Mouse (Mus musculus): ENCODE measurements around the gene Tspan2. TPM values are rescaled to one million over a fixed set of nuclear protein-coding genes. Genes with fewer than 3 reads are reported as not detected.

Gene Tspan2
- polyA plus RNA-seq, 1 experiment from 2014 or later = 8.4 TPM

- no peak for DNase-seq (ENCODE audit: low spot score)
- no peak overlapping the region for H3K27ac ChIP-seq (replicated peaks; ENCODE audit: low read depth, low read length)
- 71% methylated on average over 10 of the region's 10 CpGs for WGBS
Observed at GRCm38 (mm10) chr3:102738161-102738901, 4.0 kb downstream of the Tspan2 start.

GRCm38 (mm10) chr3:102738926-102739325 is 4.6 kb downstream of the Tspan2 start:
- DNase-seq (ENCODE audit: low spot score) (no peak), ATAC-seq (ENCODE audit: low read depth) (no peak)
- Histone ChIP-seq H3K27me3 (replicated peaks; ENCODE audit: control insufficient read depth, insufficient read depth, low read length) (no peaks in the 10 kb centered on the region), H3K4me2 (ENCODE audit: low read depth, low read length) (no peak overlapping the region), H3K4me1 (ENCODE audit: control insufficient read depth, insufficient read depth, low read length) (peaks cover 6% of the 10 kb centered on the region), H3K4me3 (ENCODE audit: low read depth, low read length) (no peak overlapping the region), H3K27ac (replicated peaks; ENCODE audit: low read depth, low read length) (no peak overlapping the region), H3K9me3 (ENCODE audit: control insufficient read depth, low read length) (no peaks in the 10 kb centered on the region), H3K36me3 (ENCODE audit: control insufficient read depth, insufficient read depth, low read length) (no peaks in the 10 kb centered on the region), H3K9ac (ENCODE audit: low read depth, low read length) (no peak overlapping the region)
- 80% methylated on average over 6 of the region's 6 CpGs for WGBS

More at GRCm38 (mm10) chr3:102738161-102738901, 4.0 kb downstream of the Tspan2 start:
- ATAC-seq (ENCODE audit: low read depth) = no peak
- H3K27me3 ChIP-seq (replicated peaks; ENCODE audit: control insufficient read depth, insufficient read depth, low read length) = no peaks in the 10 kb centered on the region
- H3K9ac ChIP-seq (ENCODE audit: low read depth, low read length) = no peak overlapping the region
- no peaks in the 10 kb centered on the region for H3K9me3 ChIP-seq (ENCODE audit: control insufficient read depth, low read length)
- H3K4me3 ChIP-seq (ENCODE audit: low read depth, low read length) = no peak overlapping the region
- no peaks in the 10 kb centered on the region for H3K36me3 ChIP-seq (ENCODE audit: control insufficient read depth, insufficient read depth, low read length)
- peaks cover 6% of the 10 kb centered on the region for H3K4me1 ChIP-seq (ENCODE audit: control insufficient read depth, insufficient read depth, low read length)
- H3K4me2 ChIP-seq (ENCODE audit: low read depth, low read length) = no peak overlapping the region

GRCm38 (mm10) chr3:102742725-102743124 is 8.4 kb downstream of the Tspan2 start:
- DNase-seq (ENCODE audit: low spot score) (no peak), ATAC-seq (ENCODE audit: low read depth) (no peak)
- peaks cover 12% of the 10 kb centered on the region for H3K4me1 ChIP-seq (ENCODE audit: control insufficient read depth, insufficient read depth, low read length)
- H3K27ac ChIP-seq (replicated peaks; ENCODE audit: low read depth, low read length) = no peak overlapping the region
- H3K27me3 ChIP-seq (replicated peaks; ENCODE audit: control insufficient read depth, insufficient read depth, low read length) = no peaks in the 10 kb centered on the region
- no peaks in the 10 kb centered on the region for H3K9me3 ChIP-seq (ENCODE audit: control insufficient read depth, low read length)
- H3K9ac ChIP-seq (ENCODE audit: low read depth, low read length) = no peak overlapping the region; the same call in 1 of the 2 replicates
- H3K4me3 ChIP-seq (ENCODE audit: low read depth, low read length) = no peak overlapping the region
- no peaks in the 10 kb centered on the region for H3K36me3 ChIP-seq (ENCODE audit: control insufficient read depth, insufficient read depth, low read length)
- H3K4me2 ChIP-seq (ENCODE audit: low read depth, low read length) = no peak overlapping the region
- WGBS = 58% methylated on average over 4 of the region's 4 CpGs

- Histone ChIP-seq H3K27me3 (replicated peaks; ENCODE audit: control insufficient read depth, insufficient read depth, low read length) (no peaks in the 10 kb centered on the region), H3K36me3 (ENCODE audit: control insufficient read depth, insufficient read depth, low read length) (no peaks in the 10 kb centered on the region), H3K27ac (replicated peaks; ENCODE audit: low read depth, low read length) (no peak overlapping the region), H3K9ac (ENCODE audit: low read depth, low read length) (no peak overlapping the region), H3K4me1 (ENCODE audit: control insufficient read depth, insufficient read depth, low read length) (peaks cover 10% of the 10 kb centered on the region), H3K4me3 (ENCODE audit: low read depth, low read length) (no peak overlapping the region), H3K9me3 (ENCODE audit: control insufficient read depth, low read length) (no peaks in the 10 kb centered on the region), H3K4me2 (ENCODE audit: low read depth, low read length) (no peak overlapping the region)
- ATAC-seq (ENCODE audit: low read depth) (no peak), DNase-seq (ENCODE audit: low spot score) (no peak)
- WGBS = 58% methylated on average over 4 of the region's 4 CpGs
Observed at GRCm38 (mm10) chr3:102743202-102743601, 8.9 kb downstream of the Tspan2 start.

- no peaks in the 10 kb centered on the region for H3K27me3 ChIP-seq (replicated peaks; ENCODE audit: control insufficient read depth, insufficient read depth, low read length)
- 71% methylated on average over 9 of the region's 9 CpGs for WGBS
- no peak overlapping the region for H3K9ac ChIP-seq (ENCODE audit: low read depth, low read length)
- H3K4me2 ChIP-seq (ENCODE audit: low read depth, low read length) = no peak overlapping the region
- H3K4me1 ChIP-seq (ENCODE audit: control insufficient read depth, insufficient read depth, low read length) = peaks cover 10% of the 10 kb centered on the region; the same call in 1 of the 2 replicates
- no peak for ATAC-seq (ENCODE audit: low read depth)
- H3K9me3 ChIP-seq (ENCODE audit: control insufficient read depth, low read length) = no peaks in the 10 kb centered on the region
- H3K36me3 ChIP-seq (ENCODE audit: control insufficient read depth, insufficient read depth, low read length) = no peaks in the 10 kb centered on the region
- DNase-seq (ENCODE audit: low spot score) = no peak
- H3K27ac ChIP-seq (replicated peaks; ENCODE audit: low read depth, low read length) = 0 out of 2 replicates have a peak overlapping the region, but pooled peaks have one; percentile 17
- no peak overlapping the region for H3K4me3 ChIP-seq (ENCODE audit: low read depth, low read length)
Observed at GRCm38 (mm10) chr3:102743781-102744471, 9.6 kb downstream of the Tspan2 start.

GRCm38 (mm10) chr3:102744657-102745056 is 10.3 kb downstream of the Tspan2 start:
- Histone ChIP-seq H3K4me1 (ENCODE audit: control insufficient read depth, insufficient read depth, low read length) (peaks cover 10% of the 10 kb centered on the region; the same call in 1 of the 2 replicates), H3K27ac (replicated peaks; ENCODE audit: low read depth, low read length) (0 out of 2 replicates have a peak overlapping the region, but pooled peaks have one; percentile 17), H3K36me3 (ENCODE audit: control insufficient read depth, insufficient read depth, low read length) (no peaks in the 10 kb centered on the region), H3K27me3 (replicated peaks; ENCODE audit: control insufficient read depth, insufficient read depth, low read length) (no peaks in the 10 kb centered on the region), H3K4me2 (ENCODE audit: low read depth, low read length) (no peak overlapping the region), H3K9me3 (ENCODE audit: control insufficient read depth, low read length) (no peaks in the 10 kb centered on the region), H3K4me3 (ENCODE audit: low read depth, low read length) (no peak overlapping the region), H3K9ac (ENCODE audit: low read depth, low read length) (no peak overlapping the region)
- peak; percentile 50; the same call in 1 of the 2 replicates for ATAC-seq (ENCODE audit: low read depth)
- peak; percentile 50 for DNase-seq (ENCODE audit: low spot score)
- 30% methylated on average over 5 of the region's 5 CpGs for WGBS

- H3K27ac ChIP-seq (replicated peaks; ENCODE audit: low read depth, low read length) = no peak overlapping the region
- H3K4me2 ChIP-seq (ENCODE audit: low read depth, low read length) = no peak overlapping the region
- peaks cover 10% of the 10 kb centered on the region; the same call in 1 of the 2 replicates for H3K4me1 ChIP-seq (ENCODE audit: control insufficient read depth, insufficient read depth, low read length)
- H3K27me3 ChIP-seq (replicated peaks; ENCODE audit: control insufficient read depth, insufficient read depth, low read length) = no peaks in the 10 kb centered on the region
- no peak overlapping the region for H3K9ac ChIP-seq (ENCODE audit: low read depth, low read length)
- no peaks in the 10 kb centered on the region for H3K36me3 ChIP-seq (ENCODE audit: control insufficient read depth, insufficient read depth, low read length)
- DNase-seq (ENCODE audit: low spot score) (no peak), ATAC-seq (ENCODE audit: low read depth) (no peak)
- no peak overlapping the region for H3K4me3 ChIP-seq (ENCODE audit: low read depth, low read length)
- H3K9me3 ChIP-seq (ENCODE audit: control insufficient read depth, low read length) = no peaks in the 10 kb centered on the region
- 72% methylated on average over 4 of the region's 4 CpGs for WGBS
Observed at GRCm38 (mm10) chr3:102746174-102746573, 11.8 kb downstream of the Tspan2 start.

- H3K27ac ChIP-seq (replicated peaks; ENCODE audit: low read depth, low read length) = no peak overlapping the region
- no peak overlapping the region for H3K9ac ChIP-seq (ENCODE audit: low read depth, low read length)
- H3K4me2 ChIP-seq (ENCODE audit: low read depth, low read length) = no peak overlapping the region
- DNase-seq (ENCODE audit: low spot score) (peak; percentile 47), ATAC-seq (ENCODE audit: low read depth) (no peak; the same call in 1 of the 2 replicates)
- H3K27me3 ChIP-seq (replicated peaks; ENCODE audit: control insufficient read depth, insufficient read depth, low read length) = no peaks in the 10 kb centered on the region
- no peak overlapping the region for H3K4me3 ChIP-seq (ENCODE audit: low read depth, low read length)
- no peaks in the 10 kb centered on the region for H3K9me3 ChIP-seq (ENCODE audit: control insufficient read depth, low read length)
- H3K4me1 ChIP-seq (ENCODE audit: control insufficient read depth, insufficient read depth, low read length) = peaks cover 8% of the 10 kb centered on the region; the same call in 1 of the 2 replicates
- no peaks in the 10 kb centered on the region for H3K36me3 ChIP-seq (ENCODE audit: control insufficient read depth, insufficient read depth, low read length)
- WGBS = 62% methylated on average over 3 of the region's 3 CpGs
Observed at GRCm38 (mm10) chr3:102748038-102748437, 13.7 kb downstream of the Tspan2 start.
